Mouse (Mus musculus) ES-Bruce4 (cell line): ENCODE data around the gene Adarb2. TPM values are rescaled to one million over a fixed set of nuclear protein-coding genes. Genes with fewer than 3 reads are reported as not detected.

ENCODE experiments used
- H3K27ac ChIP-seq: 2 replicates; pipeline ENCODE4 v1.5.1; 2012; ENCODE audit warnings: low read length, inconsistent platforms; ENCODE audit not compliant: insufficient read depth
- H3K27me3 ChIP-seq: 2 replicates; pipeline ENCODE4 v1.6.1; 2012; ENCODE audit warnings: mild to moderate bottlenecking, low read length, inconsistent platforms; ENCODE audit not compliant: control insufficient read depth, poor library complexity, insufficient read depth, severe bottlenecking
- H3K36me3 ChIP-seq: 2 replicates; pipeline ENCODE4 v1.6.1; 2012; ENCODE audit warnings: inconsistent platforms, mild to moderate bottlenecking, low read length, moderate library complexity; ENCODE audit not compliant: control insufficient read depth, poor library complexity, insufficient read depth, severe bottlenecking
- H3K4me1 ChIP-seq: one replicate; pipeline ENCODE4 v1.8.1; 2011; ENCODE audit warnings: low read length; ENCODE audit not compliant: control insufficient read depth, insufficient read depth
- H3K4me3 ChIP-seq: 2 replicates; pipeline ENCODE4 v1.5.1; 2011; ENCODE audit warnings: low read depth, mild to moderate bottlenecking, low read length
- H3K9ac ChIP-seq: 2 replicates; pipeline ENCODE4 v1.6.1; 2012; ENCODE audit warnings: low read depth, mild to moderate bottlenecking, inconsistent platforms; ENCODE audit not compliant: poor library complexity, severe bottlenecking
- H3K9me3 ChIP-seq: replicated peaks from 2 replicates; pipeline ENCODE4 v1.6.1; 2012; ENCODE audit warnings: mild to moderate bottlenecking, low read length, inconsistent platforms; ENCODE audit not compliant: control insufficient read depth, poor library complexity, insufficient read depth, severe bottlenecking
- CTCF ChIP-seq: IDR thresholded peaks from one replicate; pipeline ENCODE4 v1.8.1; 2011; ENCODE audit warnings: low read depth, low read length
- EP300 ChIP-seq: IDR thresholded peaks from 2 replicates; pipeline ENCODE4 v1.6.1; 2011; ENCODE audit warnings: low read depth, low read length; ENCODE audit not compliant: insufficient read depth
- POLR2A ChIP-seq: IDR thresholded peaks from one replicate; pipeline ENCODE4 v1.8.1; 2011; ENCODE audit warnings: low read length; ENCODE audit not compliant: insufficient read depth
- polyA plus RNA-seq: library from polyadenylated mRNA; stranded (reverse); fragments of >200 nt; gene quantifications from 2 replicates; pipeline ENCODE4 v1.2.4, GENCODE M21; 2011; ENCODE audit warnings: low read depth; ENCODE audit not compliant: missing spikeins, insufficient read depth, insufficient read length

Gene Adarb2
- polyA plus RNA-seq, 1 experiment: not detected

DNA sequence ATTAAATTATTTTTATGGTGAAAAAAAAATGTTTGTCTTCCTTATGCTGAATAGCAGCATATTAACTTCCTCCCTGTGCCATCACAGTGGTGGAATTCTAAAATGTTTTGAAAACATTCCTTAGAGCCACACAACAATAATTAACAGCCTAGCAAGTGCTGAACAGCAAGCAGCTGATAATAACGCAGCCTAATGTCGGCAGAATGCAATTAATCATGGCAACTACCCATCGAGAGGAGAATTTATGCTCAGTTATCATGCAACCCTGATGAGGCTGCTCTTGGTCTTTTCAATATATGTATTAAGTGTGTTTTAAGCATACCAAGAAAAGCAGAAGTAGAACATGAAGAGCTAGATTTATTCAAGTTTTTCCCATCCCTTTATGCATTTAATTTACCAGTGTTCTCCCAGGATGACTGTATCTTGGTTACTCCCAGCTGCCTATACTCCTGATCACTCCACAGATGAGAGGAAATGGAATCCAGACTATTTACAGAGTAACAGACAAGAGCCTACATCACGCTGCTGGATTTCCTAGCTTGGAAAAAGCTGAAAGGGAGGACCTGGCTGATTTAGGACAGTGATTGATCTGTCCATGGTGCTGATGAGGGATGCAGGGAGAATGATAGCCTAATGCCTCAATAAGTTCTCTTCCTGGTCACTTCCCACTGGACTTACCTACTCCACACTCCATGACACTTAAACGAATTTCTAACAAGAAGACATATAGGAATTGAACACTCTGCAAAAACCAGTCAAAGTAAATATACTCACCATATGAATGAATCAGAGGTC is 113.9 kb downstream of the Adarb2 start:
- Histone ChIP-seq H3K27ac (no peak overlapping the region), H3K9me3 (no peaks in the 10 kb centered on the region), H3K4me1 (no peaks in the 10 kb centered on the region), H3K27me3 (no peaks in the 10 kb centered on the region), H3K36me3 (no peaks in the 10 kb centered on the region), H3K9ac (no peak overlapping the region), H3K4me3 (no peak overlapping the region)
- no peak for TF ChIP-seq CTCF
- no peak for TF ChIP-seq POLR2A
- no peak for TF ChIP-seq EP300

- Histone ChIP-seq H3K9me3 (no peaks in the 10 kb centered on the region), H3K27ac (no peak overlapping the region), H3K9ac (no peak overlapping the region), H3K36me3 (no peaks in the 10 kb centered on the region), H3K27me3 (no peaks in the 10 kb centered on the region), H3K4me1 (no peaks in the 10 kb centered on the region), H3K4me3 (no peak overlapping the region)
- no peak for TF ChIP-seq EP300
- no peak for TF ChIP-seq POLR2A
- TF ChIP-seq CTCF: no peak
These were observed 131.2 kb downstream of the Adarb2 start for GRCm38 (mm10) chr13:8333589-8334455.

DNA sequence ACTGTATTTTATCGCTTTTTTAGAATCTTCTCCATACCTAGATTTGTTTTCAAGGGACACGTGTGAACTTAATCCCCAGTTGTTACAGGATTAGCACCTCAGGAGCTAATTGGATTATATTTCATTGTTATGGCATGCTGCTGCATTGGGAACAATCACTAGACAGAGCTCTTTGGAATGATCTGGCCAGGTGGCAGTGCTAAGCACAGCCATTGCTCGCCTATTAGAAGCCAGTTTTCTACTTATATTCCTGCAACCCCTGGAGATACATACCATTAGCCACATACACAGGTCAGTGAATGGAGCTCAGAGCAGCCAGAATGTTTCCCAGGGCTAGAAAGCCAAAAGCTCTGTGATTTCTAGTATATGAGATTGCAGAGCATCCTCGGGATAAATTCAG is 131.9 kb downstream of the Adarb2 start:
- Histone ChIP-seq H3K4me3 (no peak overlapping the region), H3K36me3 (no peaks in the 10 kb centered on the region), H3K27me3 (no peaks in the 10 kb centered on the region), H3K9ac (no peak overlapping the region), H3K4me1 (no peaks in the 10 kb centered on the region), H3K27ac (no peak overlapping the region), H3K9me3 (no peaks in the 10 kb centered on the region)
- TF ChIP-seq CTCF: no peak
- no peak for TF ChIP-seq EP300
- TF ChIP-seq POLR2A: no peak

DNA sequence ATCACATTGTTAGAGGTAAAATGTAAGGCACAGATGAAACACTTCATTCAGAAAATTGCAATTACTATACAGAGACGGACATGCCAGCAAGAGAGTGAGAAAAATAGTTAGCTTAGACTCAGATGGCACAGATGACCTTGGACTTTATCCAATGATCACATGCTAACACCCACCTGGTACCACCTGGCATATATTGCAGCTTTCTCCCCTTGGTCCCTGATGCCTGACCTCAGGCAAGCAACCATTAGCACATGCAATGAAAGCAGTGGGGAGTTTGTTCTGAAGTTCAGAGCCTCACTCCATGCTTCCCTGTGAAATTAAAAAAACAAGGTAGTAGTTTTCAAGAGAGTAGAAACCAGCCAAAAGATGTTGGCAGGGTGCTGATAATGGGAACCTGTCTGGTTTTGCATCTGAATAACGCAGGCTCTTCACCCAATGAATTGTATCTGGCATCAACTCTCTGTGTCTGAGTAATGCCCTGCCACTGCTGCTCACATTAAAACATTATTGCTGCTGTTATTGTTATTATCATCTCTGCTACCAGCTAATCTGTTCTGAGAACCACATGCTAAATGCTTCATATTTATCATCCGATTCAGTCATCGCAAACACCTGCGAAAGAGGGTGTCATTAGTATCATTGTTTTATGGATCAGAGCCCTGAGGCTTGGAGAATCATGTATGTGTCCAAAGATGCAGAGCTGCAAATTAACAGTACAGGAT is 138.6 kb downstream of the Adarb2 start:
- no peaks in the 10 kb centered on the region for H3K27me3 ChIP-seq
- TF ChIP-seq EP300 (no peak), CTCF (no peak), POLR2A (no peak)

GRCm38 (mm10) chr13:8347147-8347546 is 144.5 kb downstream of the Adarb2 start:
- no peak for TF ChIP-seq CTCF
- Histone ChIP-seq H3K9me3 (no peaks in the 10 kb centered on the region), H3K36me3 (no peaks in the 10 kb centered on the region), H3K9ac (no peak overlapping the region), H3K4me3 (no peak overlapping the region), H3K27ac (no peak overlapping the region), H3K27me3 (no peaks in the 10 kb centered on the region), H3K4me1 (no peaks in the 10 kb centered on the region)

More for the DNA sequence above, 138.6 kb downstream of the Adarb2 start:
- H3K4me1 ChIP-seq: no peaks in the 10 kb centered on the region
- no peaks in the 10 kb centered on the region for H3K36me3 ChIP-seq
- no peak overlapping the region for H3K27ac ChIP-seq
- no peak overlapping the region for H3K4me3 ChIP-seq
- H3K9me3 ChIP-seq: no peaks in the 10 kb centered on the region
- no peak overlapping the region for H3K9ac ChIP-seq

- Histone ChIP-seq H3K9me3 (no peaks in the 10 kb centered on the region), H3K4me3 (no peak overlapping the region), H3K9ac (no peak overlapping the region), H3K27me3 (no peaks in the 10 kb centered on the region), H3K4me1 (no peaks in the 10 kb centered on the region), H3K27ac (no peak overlapping the region), H3K36me3 (no peaks in the 10 kb centered on the region)
- no peak for TF ChIP-seq CTCF
- no peak for TF ChIP-seq EP300
- TF ChIP-seq POLR2A: no peak
These were observed 149.7 kb downstream of the Adarb2 start for GRCm38 (mm10) chr13:8352341-8352740.
